Mouse (Mus musculus) spleen, adult 2 months (tissue): ENCODE measurements around the gene Prkca.

Experiments
- CTCF ChIP-seq: fragments of 200-500 bp; IDR thresholded peaks from 2 replicates; pipeline ENCODE4 v1.5.1; 2011; ENCODE audit warnings: mild to moderate bottlenecking, inconsistent platforms; ENCODE audit not compliant: insufficient read depth, insufficient read length, insufficient replicate concordance; ENCODE audit errors: extremely low read depth
- POLR2A ChIP-seq: fragments of 200-500 bp; IDR thresholded peaks from 2 replicates; pipeline ENCODE4 v1.6.1; 2011; ENCODE audit warnings: low read depth, low read length, inconsistent platforms

DNA sequence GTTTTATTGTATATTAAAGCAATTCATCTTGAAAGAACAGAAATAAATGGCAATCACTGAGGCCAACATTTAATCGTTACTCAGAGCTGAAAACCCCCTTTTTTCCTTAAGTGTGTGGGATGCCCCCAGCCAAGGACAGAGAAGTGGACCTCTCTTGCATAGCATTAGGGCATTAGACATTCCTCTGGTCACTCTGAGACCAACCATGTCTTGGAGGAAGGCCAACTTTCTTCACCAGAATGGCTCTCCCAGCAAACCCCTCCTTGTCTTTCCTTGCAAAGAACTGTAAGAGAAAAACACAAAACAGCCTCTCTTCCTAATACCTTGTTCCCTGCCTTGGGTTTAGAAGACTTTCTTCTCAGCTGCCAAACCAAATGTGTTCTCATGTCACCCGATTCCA lies 67.6 kb downstream of the Prkca start:
- TF ChIP-seq CTCF = no peak
- no peak for TF ChIP-seq POLR2A
